Mouse (Mus musculus) small intestine, adult 2 months (tissue): ENCODE results near the gene Max. TPM values are rescaled to one million over a fixed set of nuclear protein-coding genes. Genes with fewer than 3 reads are reported as not detected.

Experiments
- H3K27ac ChIP-seq: fragments of 200-500 bp; 2 replicates; pipeline ENCODE4 v1.5.1; 2012; ENCODE audit warnings: low read depth, low read length, control low read depth, inconsistent platforms; ENCODE audit not compliant: insufficient read depth
- H3K27me3 ChIP-seq: fragments of 200-500 bp; 2 replicates; pipeline ENCODE4 v1.6.1; 2012; ENCODE audit warnings: mild to moderate bottlenecking, moderate library complexity, low read length, inconsistent platforms; ENCODE audit not compliant: control insufficient read depth, insufficient read depth
- H3K36me3 ChIP-seq: fragments of 200-500 bp; 2 replicates; pipeline ENCODE4 v1.6.1; 2012; ENCODE audit warnings: mild to moderate bottlenecking, low read length, control low read depth, inconsistent platforms; ENCODE audit not compliant: control insufficient read depth, insufficient read depth
- H3K4me1 ChIP-seq: fragments of 200-500 bp; 2 replicates; pipeline ENCODE4 v1.6.1; 2012; ENCODE audit warnings: low read length, inconsistent platforms, mixed read lengths; ENCODE audit not compliant: control insufficient read depth, insufficient read depth, insufficient read length
- H3K4me3 ChIP-seq: fragments of 200-500 bp; 2 replicates; pipeline ENCODE4 v1.5.1; 2012; ENCODE audit warnings: low read depth, mild to moderate bottlenecking, control low read depth, inconsistent platforms, low read length, moderate library complexity
- CTCF ChIP-seq: fragments of 200-500 bp; IDR thresholded peaks from 2 replicates; pipeline ENCODE4 v1.5.1; 2012; ENCODE audit warnings: low read depth, mild to moderate bottlenecking, control low read depth, inconsistent platforms, low read length, moderate library complexity, mixed read lengths; ENCODE audit not compliant: insufficient replicate concordance, insufficient read length; ENCODE audit errors: extremely low read depth
- POLR2A ChIP-seq: fragments of 200-500 bp; IDR thresholded peaks from 2 replicates; pipeline ENCODE4 v1.6.1; 2012; ENCODE audit warnings: low read depth, mild to moderate bottlenecking, control low read depth, inconsistent platforms, low read length, moderate library complexity
- WGBS: fragments of 180-500 bp; shearing (Covaris S2); methylation state at CpG from one replicate; pipeline ENCODE4 v1.1.7; 2018; 5-methylcytosine and 5-hydroxymethylcytosine counted together
- polyA plus RNA-seq: library from polyadenylated mRNA; depleted of rRNA; stranded (reverse); fragments of >200 nt; gene quantifications from 2 replicates; pipeline ENCODE4 v1.2.3, GENCODE M21; 2012

The Max gene
- polyA plus RNA-seq, 1 experiment = 99.1 TPM

DNA sequence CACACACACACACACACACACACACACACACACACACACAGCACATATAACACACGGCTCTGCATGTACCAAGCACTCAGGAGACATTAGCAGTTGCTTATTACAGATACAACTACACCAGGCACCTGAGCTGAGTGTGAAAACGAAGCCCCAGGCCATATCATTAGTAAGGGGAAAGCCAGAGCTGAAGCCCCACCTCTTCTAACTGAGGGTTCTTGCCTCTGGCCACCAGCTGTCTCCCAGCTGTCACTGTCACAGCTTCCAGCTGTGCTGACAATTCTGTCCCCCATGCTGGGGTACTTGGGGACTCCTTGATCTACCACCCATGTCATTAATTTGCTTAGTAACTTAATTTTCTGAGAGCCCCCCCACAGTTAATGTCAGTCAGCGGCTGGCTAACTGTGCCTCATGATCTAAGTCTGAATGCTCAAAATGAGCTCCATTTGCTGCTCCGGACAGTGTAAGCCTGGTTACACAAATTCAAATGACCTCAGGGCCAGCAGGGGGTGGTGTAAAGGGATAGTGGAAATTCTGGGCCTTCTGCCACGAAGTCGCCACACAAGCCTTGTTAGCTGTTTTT, 38.8 kb upstream of the Max start:
- Histone ChIP-seq H3K4me3 (no peak overlapping the region), H3K27me3 (no peaks in the 10 kb centered on the region), H3K36me3 (no peaks in the 10 kb centered on the region), H3K4me1 (no peaks in the 10 kb centered on the region), H3K27ac (no peak overlapping the region)
- 60% methylated on average over 6 of the region's 6 CpGs for WGBS
- TF ChIP-seq POLR2A = no peak
- peak; percentile 17; the same call in 1 of the 2 replicates for TF ChIP-seq CTCF

- TF ChIP-seq CTCF = peak; percentile 85; the same call in 1 of the 2 replicates
- TF ChIP-seq POLR2A = no peak
- Histone ChIP-seq H3K27me3 (no peaks in the 10 kb centered on the region), H3K36me3 (no peaks in the 10 kb centered on the region), H3K4me3 (no peak overlapping the region), H3K27ac (no peak overlapping the region), H3K4me1 (no peaks in the 10 kb centered on the region)
- 15% methylated on average over 4 of the region's 4 CpGs for WGBS
These were observed 38.2 kb upstream of the Max start for GRCm38 (mm10) chr12:77000096-77000704.

DNA sequence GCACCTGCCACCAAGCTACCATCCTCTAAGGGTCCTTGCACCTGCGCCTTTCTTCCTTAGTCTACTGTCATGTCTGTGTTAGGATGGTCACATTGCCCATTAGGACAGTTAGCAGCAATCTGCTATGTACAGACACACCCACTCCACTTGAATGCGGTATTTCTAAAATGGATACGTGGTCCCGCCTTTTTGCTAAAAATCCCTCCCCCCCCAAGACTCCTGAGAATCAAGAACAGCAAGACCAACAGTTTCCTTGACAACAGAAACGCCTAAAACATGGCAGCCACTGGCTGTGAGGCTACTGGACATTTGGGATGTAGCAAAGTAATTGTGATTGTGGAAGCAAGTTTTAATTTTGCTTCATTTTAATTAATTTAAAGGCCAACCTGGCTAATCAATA, 32.8 kb upstream of the Max start:
- TF ChIP-seq POLR2A = no peak
- no peak for TF ChIP-seq CTCF
- Histone ChIP-seq H3K4me1 (no peaks in the 10 kb centered on the region), H3K27ac (no peak overlapping the region), H3K4me3 (no peak overlapping the region), H3K27me3 (no peaks in the 10 kb centered on the region), H3K36me3 (no peaks in the 10 kb centered on the region)
- 86% methylated on average over 5 of the region's 5 CpGs for WGBS

GRCm38 (mm10) chr12:76992891-76993529, 31.0 kb upstream of the Max start:
- 86% methylated on average over 16 of the region's 16 CpGs for WGBS

DNA sequence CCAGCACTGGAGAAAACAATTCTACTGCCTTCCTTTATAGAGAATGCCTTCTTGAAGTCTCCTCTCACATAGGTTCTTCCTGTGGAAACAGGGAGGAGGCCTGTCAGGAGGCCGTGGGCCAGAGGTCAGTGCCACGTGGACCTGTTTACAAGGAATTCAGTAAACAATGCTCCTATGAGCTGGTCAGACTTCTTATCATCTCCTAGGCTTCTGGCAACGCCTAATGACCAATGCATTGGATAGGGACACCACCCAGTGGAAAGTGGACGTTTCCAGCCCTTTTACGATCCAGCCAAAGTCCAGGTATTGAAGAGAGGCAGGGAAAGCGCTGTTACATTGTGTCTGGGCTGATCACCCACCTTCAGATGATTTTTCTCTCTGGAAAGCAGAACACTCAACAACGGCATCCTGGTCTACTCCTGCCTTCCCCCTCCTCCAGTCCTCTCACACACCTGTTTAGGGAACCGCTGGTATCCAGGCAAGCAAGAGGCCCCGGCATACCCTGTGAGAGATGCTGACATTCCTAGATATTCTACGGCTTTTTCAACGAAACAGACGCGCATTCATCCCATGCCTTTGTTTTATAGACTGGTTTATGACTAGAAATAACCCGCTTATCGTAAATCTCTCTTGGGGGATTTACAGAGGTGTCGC, 20.9 kb upstream of the Max start:
- no peaks in the 10 kb centered on the region for H3K27me3 ChIP-seq
- H3K4me3 ChIP-seq = peak overlapping the region; percentile 10; the same call in 1 of the 2 replicates
- 28% methylated on average over 16 of the region's 16 CpGs for WGBS
- peaks cover 12% of the 10 kb centered on the region; the same call in 1 of the 2 replicates for H3K4me1 ChIP-seq
- peak overlapping the region; percentile 92 for H3K27ac ChIP-seq
- no peaks in the 10 kb centered on the region for H3K36me3 ChIP-seq
- TF ChIP-seq POLR2A (no peak), CTCF (no peak)

More at GRCm38 (mm10) chr12:76992891-76993529, 31.0 kb upstream of the Max start:
- Histone ChIP-seq H3K36me3 (no peaks in the 10 kb centered on the region), H3K4me3 (no peak overlapping the region), H3K4me1 (no peaks in the 10 kb centered on the region), H3K27me3 (no peaks in the 10 kb centered on the region), H3K27ac (no peak overlapping the region)
- TF ChIP-seq POLR2A (no peak), CTCF (no peak)

- H3K4me3 ChIP-seq = no peak overlapping the region
- WGBS = 67% methylated on average over 3 of the region's 3 CpGs
- H3K27ac ChIP-seq = no peak overlapping the region
- H3K27me3 ChIP-seq = no peaks in the 10 kb centered on the region
- peaks cover 22% of the 10 kb centered on the region; the same call in 1 of the 2 replicates for H3K4me1 ChIP-seq
- TF ChIP-seq POLR2A (no peak), CTCF (no peak)
- no peaks in the 10 kb centered on the region for H3K36me3 ChIP-seq
These were observed 17.5 kb upstream of the Max start for GRCm38 (mm10) chr12:76979530-76979929.

DNA sequence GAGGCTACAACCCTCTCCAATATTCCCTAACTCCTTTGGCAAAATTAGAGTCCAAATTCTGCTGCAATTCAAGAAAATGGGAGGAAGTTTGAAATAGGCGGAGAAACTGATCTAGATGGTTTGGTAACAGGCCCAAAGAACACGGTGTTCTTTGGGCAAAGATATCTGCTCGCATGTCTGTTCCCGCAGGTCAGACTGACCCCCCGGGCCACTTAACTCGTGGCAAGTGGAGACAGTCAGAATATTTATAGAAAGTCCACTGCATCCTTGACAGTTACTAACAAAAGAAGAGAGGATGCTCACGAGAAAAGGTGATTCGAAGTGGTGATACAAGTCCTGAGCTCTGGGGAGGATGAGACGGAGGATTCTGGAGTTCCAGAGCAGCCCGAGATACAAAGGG, 10.7 kb upstream of the Max start:
- H3K27me3 ChIP-seq = no peaks in the 10 kb centered on the region
- 84% methylated on average over 10 of the region's 10 CpGs for WGBS

More for the DNA sequence above, 10.7 kb upstream of the Max start:
- H3K4me1 ChIP-seq = peaks cover 7% of the 10 kb centered on the region; the same call in 1 of the 2 replicates
- H3K27ac ChIP-seq = no peak overlapping the region
- no peaks in the 10 kb centered on the region for H3K36me3 ChIP-seq
- no peak overlapping the region for H3K4me3 ChIP-seq
- TF ChIP-seq CTCF = no peak
- TF ChIP-seq POLR2A = no peak
